Mouse (Mus musculus) splenic B cell, adult 2 months (primary cell): ENCODE data around the gene Ust.
A peak's percentile ranks its signal among the peaks of the same experiment; 100 is the strongest.

ENCODE experiments used
- DNase-seq: peaks from one replicate; pipeline ENCODE4 v3.0.0-alpha.2; 2011; ENCODE audit warnings: low read depth, low spot score
- H3K27me3 ChIP-seq: 2 replicates; pipeline ENCODE4 v1.6.1; 2012; ENCODE audit warnings: mild to moderate bottlenecking, low read length, moderate library complexity, mixed read lengths; ENCODE audit not compliant: control insufficient read depth, poor library complexity, insufficient read depth, severe bottlenecking
- H3K36me3 ChIP-seq: 2 replicates; pipeline ENCODE4 v1.6.1; 2012; ENCODE audit warnings: mild to moderate bottlenecking, low read length, moderate library complexity, mixed read lengths; ENCODE audit not compliant: control insufficient read depth, poor library complexity, insufficient read depth, severe bottlenecking

Ust gene

DNA sequence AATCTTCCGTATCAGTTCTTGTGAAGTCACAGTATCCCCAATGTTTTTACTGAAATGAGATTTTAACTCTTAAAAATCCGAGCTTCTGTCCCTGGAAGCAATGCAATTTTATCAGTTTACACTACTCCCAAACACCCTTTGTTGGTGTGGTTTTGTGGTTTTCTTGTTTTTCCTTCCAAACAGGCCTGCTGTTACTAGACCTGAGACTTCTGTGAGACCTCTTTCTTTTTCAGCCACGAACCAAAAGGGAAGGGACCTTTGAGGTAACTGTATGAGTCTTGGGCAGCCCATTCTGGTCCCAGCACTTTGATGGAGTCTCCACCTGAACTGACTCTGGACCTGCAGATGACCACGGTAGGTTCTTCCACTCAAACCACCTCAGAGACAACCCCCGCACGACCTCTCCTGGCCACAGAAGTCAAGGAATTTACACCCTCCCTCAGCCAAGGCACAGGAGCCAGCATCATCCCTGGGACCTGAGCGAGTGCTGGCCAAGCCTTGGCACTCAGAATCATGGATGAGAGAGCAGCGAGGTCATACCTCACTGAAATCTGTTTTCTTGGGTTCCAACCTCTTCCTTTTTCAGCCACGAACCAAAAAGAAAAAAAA lies 1.6 kb downstream of the Ust start:
- no peak for DNase-seq
- H3K36me3 ChIP-seq = no peaks in the 10 kb centered on the region
- no peaks in the 10 kb centered on the region for H3K27me3 ChIP-seq

DNA sequence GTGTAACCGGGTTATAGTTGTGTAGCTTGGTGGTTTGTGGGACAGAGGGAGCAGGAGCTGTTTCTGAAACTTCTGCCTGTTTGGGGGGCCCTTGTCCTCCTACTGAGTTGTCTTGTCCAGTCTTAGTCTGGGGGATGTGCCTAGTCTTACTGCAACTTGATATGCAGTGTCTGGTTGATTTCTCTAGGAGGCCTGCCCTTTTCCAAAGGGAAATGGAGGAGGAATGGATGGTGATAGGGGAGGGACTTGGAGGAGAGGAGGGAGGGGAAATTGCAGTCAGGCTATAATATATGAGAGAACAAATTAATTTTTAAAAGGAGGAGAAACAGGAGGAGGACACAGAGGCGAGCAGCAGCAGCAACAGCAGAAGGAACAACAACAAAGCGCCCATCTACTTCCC lies 4.9 kb downstream of the Ust start:
- DNase-seq = no peak
- H3K36me3 ChIP-seq = no peaks in the 10 kb centered on the region
- H3K27me3 ChIP-seq = no peaks in the 10 kb centered on the region

DNA sequence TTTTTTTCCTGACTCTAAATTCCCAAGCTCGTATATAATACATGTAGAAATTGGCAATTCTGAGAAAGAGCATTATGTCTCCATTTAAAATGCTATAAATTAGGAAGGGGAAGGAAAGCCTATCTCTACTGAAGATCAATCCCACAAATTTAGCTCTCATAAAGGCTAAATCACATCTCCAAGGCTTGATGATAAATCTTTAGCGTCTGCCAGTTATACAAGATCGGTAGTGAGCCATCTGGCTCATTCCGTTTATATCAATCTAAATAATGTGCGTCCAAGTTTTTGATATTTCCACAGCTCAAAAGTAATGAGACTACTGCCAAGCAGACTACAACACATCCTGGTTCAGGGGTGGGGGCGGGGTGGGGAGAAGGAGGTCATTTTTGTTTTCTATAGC lies 6.4 kb downstream of the Ust start:
- no peak for DNase-seq
- Histone ChIP-seq H3K36me3 (no peaks in the 10 kb centered on the region), H3K27me3 (no peaks in the 10 kb centered on the region)

DNA sequence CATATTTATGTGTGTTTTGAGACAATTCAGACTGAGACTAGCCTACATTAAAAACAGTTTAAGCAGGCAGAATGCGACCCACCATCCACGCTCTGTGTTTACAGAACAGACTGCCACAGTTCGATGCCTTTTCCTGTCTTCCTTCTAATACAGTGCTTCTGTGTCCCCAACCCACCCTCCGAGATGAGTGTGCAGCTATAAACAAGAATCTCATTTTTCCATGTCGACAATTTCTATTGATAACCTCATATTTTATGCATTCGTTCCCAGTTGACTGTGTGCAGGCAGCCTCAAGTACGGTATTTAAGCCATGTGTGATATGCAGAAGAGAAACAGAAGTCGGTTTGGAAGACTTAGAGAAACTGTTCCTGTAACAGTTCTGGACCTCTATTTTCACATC lies 6.9 kb downstream of the Ust start:
- no peaks in the 10 kb centered on the region for H3K27me3 ChIP-seq
- DNase-seq = no peak

DNA sequence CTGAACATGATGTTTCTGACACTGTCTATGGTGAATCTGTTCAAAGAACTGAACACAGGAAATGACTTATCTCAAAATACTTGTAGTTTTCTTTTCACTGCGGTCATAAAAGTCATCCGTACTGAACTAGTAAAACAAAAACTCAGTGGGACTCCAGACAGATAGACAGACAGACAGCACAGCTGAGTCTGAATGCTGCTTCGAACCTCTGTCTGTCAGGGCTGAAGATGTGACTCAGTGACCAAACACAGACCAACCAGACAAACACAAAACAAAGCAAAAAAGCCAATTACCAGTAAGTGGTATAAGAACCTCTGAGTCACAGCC lies 12.4 kb downstream of the Ust start:
- H3K36me3 ChIP-seq = no peaks in the 10 kb centered on the region
- DNase-seq = no peak
- no peaks in the 10 kb centered on the region for H3K27me3 ChIP-seq

More for the DNA sequence above, 6.9 kb downstream of the Ust start:
- no peaks in the 10 kb centered on the region for H3K36me3 ChIP-seq

DNA sequence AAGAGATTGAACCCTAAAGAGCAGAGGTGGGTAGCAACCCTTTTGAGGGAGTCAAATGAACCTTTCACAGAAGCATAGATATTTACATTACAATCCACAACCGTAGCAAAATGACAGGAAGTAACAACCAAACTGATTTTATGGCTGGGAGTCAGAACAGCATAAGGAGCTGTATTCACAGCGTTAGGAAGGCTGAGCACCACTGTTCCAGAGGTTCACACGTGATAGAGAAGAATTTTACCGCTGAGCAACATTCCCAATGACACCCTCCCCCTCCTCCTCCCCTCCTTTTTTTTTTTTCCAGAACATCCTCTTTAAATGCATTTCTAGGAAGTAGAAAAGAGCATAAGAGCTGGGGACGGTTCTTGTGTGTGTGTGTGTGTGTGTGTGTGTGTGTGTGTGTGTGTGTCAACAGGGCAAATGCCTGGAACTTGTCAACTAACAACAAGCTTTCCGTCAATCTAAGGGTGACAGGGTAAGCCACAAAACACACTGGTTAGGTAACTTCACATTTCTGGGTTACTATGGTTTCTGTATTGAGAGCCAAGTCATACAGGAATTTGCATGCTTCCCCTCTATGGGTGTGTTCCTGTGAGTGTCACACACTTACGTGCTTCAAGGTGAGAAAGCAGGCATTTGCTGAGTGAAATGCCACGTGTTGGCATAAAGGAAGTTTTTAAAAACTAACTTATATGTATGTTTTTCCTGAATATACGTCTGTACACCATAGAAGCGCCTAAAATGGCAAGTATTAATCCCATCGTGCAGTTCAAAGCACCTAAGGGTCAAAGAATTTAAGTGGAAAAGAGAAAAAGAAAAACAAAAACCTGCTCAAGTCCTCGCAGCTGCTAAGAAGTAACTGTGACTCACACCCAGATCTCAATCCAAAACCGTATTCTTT lies 13.0 kb downstream of the Ust start:
- no peaks in the 10 kb centered on the region for H3K27me3 ChIP-seq
- no peaks in the 10 kb centered on the region for H3K36me3 ChIP-seq
- DNase-seq = peak; percentile 60

DNA sequence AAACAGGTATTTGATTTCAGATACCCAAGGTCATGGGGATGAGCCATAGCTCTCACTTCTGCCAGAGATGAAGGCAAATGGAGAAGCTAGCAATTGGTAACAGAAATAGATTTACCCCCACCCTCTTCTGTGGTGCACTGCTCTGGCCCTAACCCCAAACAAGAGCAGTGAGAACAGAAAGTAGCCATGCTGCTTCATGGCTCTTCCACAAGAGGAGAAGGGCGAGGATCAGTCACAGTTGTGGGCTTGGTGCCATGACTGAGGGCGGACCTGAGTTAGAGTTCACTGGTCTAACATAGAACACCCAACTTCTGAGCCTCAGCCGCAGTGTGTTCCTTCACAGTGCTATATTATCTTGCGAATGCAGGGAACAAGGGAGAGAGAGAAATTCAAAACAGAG lies 13.8 kb downstream of the Ust start:
- no peak for DNase-seq
- no peaks in the 10 kb centered on the region for H3K36me3 ChIP-seq
- no peaks in the 10 kb centered on the region for H3K27me3 ChIP-seq

DNA sequence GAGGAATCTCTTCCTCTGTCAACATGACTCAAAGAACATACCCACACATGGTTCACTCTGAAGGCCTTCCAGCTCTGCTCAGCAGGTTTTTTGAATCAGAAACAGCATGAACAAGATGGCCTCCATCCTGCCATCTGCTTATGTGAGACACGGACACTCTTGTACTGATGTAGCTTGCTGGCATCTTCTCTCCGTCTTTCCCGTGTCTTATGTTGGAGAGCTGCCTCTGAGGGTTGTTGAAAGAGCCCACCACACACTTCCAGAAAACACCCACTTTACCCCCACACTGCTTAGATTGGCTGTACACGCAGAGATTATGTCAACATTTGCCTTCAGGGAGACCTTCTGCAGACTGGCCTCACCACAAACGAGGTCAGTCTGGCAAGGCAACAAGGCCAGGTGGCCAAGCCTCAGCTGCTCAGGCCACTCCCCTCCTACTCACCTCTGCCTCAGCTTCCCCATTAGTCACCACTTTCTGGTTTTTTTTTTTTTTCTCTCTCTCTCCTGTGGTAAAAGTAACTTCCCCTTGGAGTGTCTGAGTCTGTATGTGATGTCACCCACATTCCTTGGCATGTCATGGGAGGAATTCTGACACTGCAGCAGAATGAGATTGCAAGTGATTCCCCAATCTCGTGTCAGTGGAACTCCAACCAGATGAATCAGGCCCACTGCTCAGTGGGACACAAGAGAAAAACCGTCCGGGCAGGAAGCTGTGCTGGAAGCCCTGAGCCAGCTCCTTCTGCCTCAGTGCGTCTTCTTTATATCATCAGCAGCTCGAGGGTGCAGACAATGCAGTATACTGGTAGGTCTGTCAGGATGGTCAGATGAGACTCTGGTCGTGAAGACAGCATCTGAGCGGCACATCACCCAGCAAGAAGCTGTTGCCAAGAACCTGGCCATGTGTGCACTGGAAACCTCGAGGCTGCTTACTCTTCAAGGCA lies 19.4 kb downstream of the Ust start:
- Histone ChIP-seq H3K36me3 (no peaks in the 10 kb centered on the region), H3K27me3 (no peaks in the 10 kb centered on the region)
- DNase-seq = no peak

DNA sequence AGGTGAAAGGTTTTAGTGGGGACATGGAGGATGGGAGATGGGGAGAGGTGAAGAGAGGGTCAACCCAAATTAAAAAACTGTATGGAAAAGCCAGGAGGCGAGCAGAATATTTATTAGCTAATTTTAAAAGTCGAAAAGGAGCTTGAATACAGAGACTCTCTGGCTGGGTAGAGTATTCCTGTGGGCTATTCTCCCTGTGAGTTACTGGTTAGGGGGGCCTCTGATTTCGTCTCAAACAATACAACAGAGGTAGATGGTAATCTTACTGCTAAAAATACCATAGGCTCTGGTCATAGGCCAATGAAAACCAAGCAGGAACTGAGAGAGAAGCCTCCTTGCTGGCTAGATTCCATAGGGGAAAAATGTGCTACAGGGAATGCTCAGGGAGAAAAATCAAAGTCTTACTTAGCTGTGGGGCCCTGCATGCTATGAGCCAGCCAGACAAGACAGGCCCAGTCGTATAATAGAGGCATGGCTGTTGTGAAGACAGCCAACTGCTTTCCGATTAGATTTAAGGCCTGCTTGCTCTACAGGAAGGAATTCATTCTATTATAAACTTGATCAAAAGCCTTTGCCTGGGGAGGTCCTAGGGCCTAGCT lies 23.0 kb downstream of the Ust start:
- DNase-seq = no peak
- Histone ChIP-seq H3K27me3 (no peaks in the 10 kb centered on the region), H3K36me3 (no peaks in the 10 kb centered on the region)

DNA sequence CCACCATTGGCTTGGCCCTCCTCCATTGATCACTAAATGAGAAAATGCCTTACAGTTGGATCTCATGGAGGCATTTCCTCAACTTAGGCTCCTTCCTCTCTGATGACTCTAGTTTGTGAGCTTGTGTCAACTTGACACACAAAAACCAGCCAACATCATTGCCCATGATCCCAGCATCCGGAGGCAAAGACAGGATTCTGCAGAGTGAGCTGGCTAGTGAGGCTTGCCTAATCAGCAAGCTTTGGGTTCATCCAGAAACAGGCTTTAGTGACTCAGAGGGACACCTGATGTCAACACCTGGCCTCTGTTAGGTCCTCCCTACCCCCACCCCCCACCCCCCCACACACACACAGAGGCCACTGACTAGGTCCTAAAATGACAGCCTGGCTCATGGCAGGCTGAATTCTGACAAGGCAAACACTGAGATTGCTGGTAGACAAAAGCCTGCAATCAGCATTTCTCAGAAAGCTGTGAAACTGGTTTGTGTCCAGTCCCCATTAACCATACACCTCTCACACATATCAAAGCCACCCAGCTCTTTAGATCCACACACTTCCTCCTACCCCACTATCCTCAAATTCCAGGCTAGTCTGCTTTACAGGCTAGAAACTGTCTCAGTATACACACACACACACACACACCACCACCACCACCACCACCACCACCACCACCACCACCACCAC lies 26.6 kb downstream of the Ust start:
- no peak for DNase-seq
- H3K36me3 ChIP-seq = no peaks in the 10 kb centered on the region
- no peaks in the 10 kb centered on the region for H3K27me3 ChIP-seq

DNA sequence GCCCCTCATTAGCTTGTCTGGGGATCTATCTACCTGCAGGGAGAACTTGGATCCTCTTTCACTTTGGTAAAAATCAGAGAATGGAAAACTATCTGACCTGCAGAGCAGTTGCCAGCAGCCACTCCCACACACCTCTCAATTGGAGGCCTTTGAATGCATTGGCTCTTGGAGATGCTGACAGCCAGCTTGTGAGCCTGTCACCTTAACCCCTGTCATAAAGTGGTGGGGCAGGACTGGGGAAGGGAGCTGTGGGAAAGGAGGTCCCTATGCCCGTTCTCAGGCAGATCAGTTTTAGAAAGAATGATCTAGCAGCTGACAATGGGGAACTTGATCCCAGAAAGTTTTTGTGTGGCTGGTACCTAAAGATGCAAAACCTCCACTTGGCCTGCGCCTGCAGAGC lies 31.2 kb downstream of the Ust start:
- no peaks in the 10 kb centered on the region for H3K36me3 ChIP-seq
- no peak for DNase-seq
- H3K27me3 ChIP-seq = no peaks in the 10 kb centered on the region

DNA sequence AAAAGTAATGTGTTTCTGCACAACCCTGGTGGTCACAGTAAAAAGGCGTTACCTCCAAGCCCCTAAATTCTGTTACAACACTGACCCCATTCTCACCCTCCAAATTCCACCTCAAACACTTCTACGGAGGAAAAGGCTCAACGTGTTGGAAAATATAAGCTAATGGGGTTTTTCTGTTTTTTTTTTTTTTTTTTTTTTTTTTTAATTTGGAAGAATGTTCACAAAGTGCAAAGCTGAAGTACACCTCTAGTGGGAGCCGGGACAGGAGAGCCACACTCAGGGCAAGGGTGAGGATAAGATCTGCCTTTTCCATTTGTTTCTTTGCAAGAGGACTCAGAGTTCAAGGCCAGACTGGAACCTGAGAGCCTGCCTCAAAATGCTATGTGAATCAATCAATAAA lies 34.1 kb downstream of the Ust start:
- H3K27me3 ChIP-seq = no peaks in the 10 kb centered on the region
- no peak for DNase-seq

DNA sequence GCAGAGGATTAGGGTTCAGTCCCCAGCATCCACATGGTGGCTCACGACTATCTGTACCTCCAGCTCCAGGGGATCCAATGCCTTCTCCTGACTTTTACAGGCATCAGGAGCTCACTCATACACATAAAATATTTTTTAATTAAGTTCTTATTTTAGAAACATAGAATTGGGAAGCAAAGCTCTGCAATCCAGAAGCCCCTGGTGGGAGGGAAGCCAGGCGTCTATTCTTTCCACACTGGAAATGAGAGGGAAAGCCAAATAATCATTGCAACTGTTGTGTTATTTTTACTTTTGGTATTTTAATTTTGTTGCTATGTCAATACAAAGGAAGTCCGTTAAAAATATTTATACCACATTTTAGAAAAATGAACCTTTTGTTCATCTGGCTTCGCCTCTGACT lies 35.8 kb downstream of the Ust start:
- no peaks in the 10 kb centered on the region for H3K27me3 ChIP-seq
- no peak for DNase-seq
- H3K36me3 ChIP-seq = no peaks in the 10 kb centered on the region

More for the DNA sequence above, 34.1 kb downstream of the Ust start:
- no peaks in the 10 kb centered on the region for H3K36me3 ChIP-seq

DNA sequence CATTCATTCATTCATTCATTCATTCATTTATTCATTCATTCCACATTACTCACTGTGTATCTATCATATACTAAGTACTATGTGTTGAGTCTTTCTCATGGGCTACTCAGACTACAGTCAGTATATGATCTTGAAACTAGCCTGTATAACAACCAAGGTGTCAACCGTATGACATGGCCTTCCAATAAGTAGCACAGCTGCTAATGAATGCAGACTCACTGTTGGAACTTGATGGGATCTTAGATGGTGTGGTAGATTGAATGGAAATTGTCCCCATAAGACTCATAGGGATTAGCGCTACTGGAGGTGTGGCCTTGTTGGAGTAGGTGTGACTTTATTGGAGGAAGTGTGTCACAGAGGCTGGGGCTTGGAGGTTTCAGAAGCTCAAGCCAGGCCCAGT lies 38.8 kb downstream of the Ust start:
- no peaks in the 10 kb centered on the region for H3K27me3 ChIP-seq
- H3K36me3 ChIP-seq = no peaks in the 10 kb centered on the region
- no peak for DNase-seq
